Mouse (Mus musculus) liver, embryonic 14.5 days (tissue): ENCODE measurements around the gene Tcn2. TPM values are rescaled to one million over a fixed set of nuclear protein-coding genes. Genes with fewer than 3 reads are reported as not detected.

ENCODE experiments used
- ATAC-seq: fragments of 200-750 bp; cut with Nextera tagmentation; 2 replicates; pipeline ENCODE4 v1.8.0; 2017; ENCODE audit warnings: moderate number of reproducible peaks, mild to moderate bottlenecking, moderate library complexity; ENCODE audit not compliant: insufficient read depth
- DNase-seq, 3 experiments: peaks; one replicate each; pipeline ENCODE4 v3.0.0-alpha.2; 2012 to 2013; ENCODE audit warnings: low read depth in 3 of 3, low spot score in 3 of 3
- H3K27ac ChIP-seq: fragments of 300-500 bp; sonication (generic); 2 replicates; pipeline ENCODE4 v1.5.1; 2014; ENCODE audit warnings: moderate library complexity, mild to moderate bottlenecking, control low read depth, inconsistent platforms
- H3K27me3 ChIP-seq: fragments of 300-500 bp; sonication (generic); 2 replicates; pipeline ENCODE4 v1.6.1; 2014; ENCODE audit warnings: mild to moderate bottlenecking, low read length, moderate library complexity; ENCODE audit not compliant: control insufficient read depth, insufficient read depth
- H3K36me3 ChIP-seq: fragments of 300-500 bp; sonication (generic); replicated peaks from 2 replicates; pipeline ENCODE4 v1.6.1; 2014; ENCODE audit warnings: low read depth; ENCODE audit not compliant: control insufficient read depth, insufficient read depth
- H3K4me1 ChIP-seq, 2 experiments: fragments of 200-500 bp in 1 of 2; fragments of 300-500 bp in 1 of 2; sonication (generic) in 1 of 2; replicated peaks; 2 replicates each; pipeline ENCODE4 v1.6.1; 2012 to 2014; ENCODE audit warnings: antibody characterized with exemption in 1 of 2, inconsistent platforms in 1 of 2, low read length in 1 of 2; ENCODE audit not compliant: control insufficient read depth in 2 of 2, insufficient read depth in 2 of 2
- H3K4me2 ChIP-seq: fragments of 300-500 bp; sonication (generic); 2 replicates; pipeline ENCODE4 v1.6.1; 2014; ENCODE audit warnings: low read depth, mild to moderate bottlenecking, control low read depth, moderate library complexity
- H3K4me3 ChIP-seq, 2 experiments: fragments of 200-500 bp in 1 of 2; fragments of 300-500 bp in 1 of 2; sonication (generic) in 1 of 2; 2 replicates each; pipeline ENCODE4 v1.5.1; 2012 to 2014; ENCODE audit warnings: low read depth in 2 of 2, low read length in 2 of 2, mild to moderate bottlenecking in 2 of 2, control low read depth in 1 of 2, inconsistent platforms in 1 of 2, moderate library complexity in 1 of 2; ENCODE audit not compliant: insufficient read depth in 1 of 2
- H3K9ac ChIP-seq: fragments of 300-500 bp; sonication (generic); replicated peaks from 2 replicates; pipeline ENCODE4 v1.6.1; 2014; ENCODE audit warnings: mild to moderate bottlenecking, control low read depth, moderate library complexity
- H3K9me3 ChIP-seq: fragments of 300-500 bp; sonication (generic); 2 replicates; pipeline ENCODE4 v1.6.1; 2016; ENCODE audit warnings: low read length, mixed read lengths; ENCODE audit not compliant: control insufficient read depth
- CTCF ChIP-seq: IDR thresholded peaks from 2 replicates; pipeline ENCODE4 v1.5.1; 2016; ENCODE audit warnings: antibody characterized with exemption, low read depth, control low read depth
- EP300 ChIP-seq: IDR thresholded peaks from 2 replicates; pipeline ENCODE4 v1.6.1; 2016; ENCODE audit warnings: antibody characterized with exemption, low read depth
- WGBS: fragments of 180-500 bp; shearing (Covaris S2); extraction: QIAGEN DNeasy Blood & Tissue Kit; methylation state at CpG from one replicate; pipeline ENCODE4 v1.1.7; 2014; ENCODE audit not compliant: insufficient replicate concordance; 5-methylcytosine and 5-hydroxymethylcytosine counted together
- polyA plus RNA-seq, 2 experiments: library from polyadenylated mRNA; depleted of rRNA in 1 of 2; stranded (reverse) in 1 of 2; unstranded in 1 of 2; fragments of >200 nt; fragmentation: Nextera tagmentation in 1 of 2; extraction: Ambion mirVana in 1 of 2; gene quantifications; 2 replicates each; pipeline versions ENCODE4 v1.2.1 to v1.2.3; 2012 to 2014

The Tcn2 gene
- polyA plus RNA-seq, 2 experiments, result 14.6 to 16.3 TPM

DNA sequence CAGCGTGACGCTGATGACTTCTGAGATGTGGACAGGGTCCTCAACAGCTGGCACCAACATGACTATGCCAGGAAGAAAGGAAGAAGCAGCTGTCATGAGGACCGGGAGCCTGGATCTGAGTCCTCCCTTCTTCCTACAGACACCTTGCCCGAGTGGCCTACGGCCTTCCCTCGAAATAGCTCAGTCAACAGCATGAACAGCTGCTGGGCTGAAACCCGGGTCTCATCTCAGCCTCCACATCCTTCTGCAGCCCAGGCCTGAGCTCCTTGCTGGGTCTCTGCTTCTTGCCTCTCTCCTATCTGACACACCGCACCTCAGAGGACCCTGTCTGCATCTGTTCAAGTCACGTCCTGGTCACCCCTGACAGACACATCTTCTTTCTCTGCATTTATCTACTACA lies 9.8 kb downstream of the Tcn2 start:
- Histone ChIP-seq H3K4me3 (no peak overlapping the region), H3K36me3 (no peaks in the 10 kb centered on the region), H3K27me3 (no peaks in the 10 kb centered on the region), H3K9ac (no peak overlapping the region), H3K4me2 (no peak overlapping the region), H3K9me3 (no peaks in the 10 kb centered on the region), H3K27ac (no peak overlapping the region), H3K4me1 (no peaks in the 10 kb centered on the region)
- 77% methylated on average over 9 of the region's 9 CpGs for WGBS
- TF ChIP-seq EP300 (no peak), CTCF (no peak)
- DNase-seq (no peak), ATAC-seq (no peak)

DNA sequence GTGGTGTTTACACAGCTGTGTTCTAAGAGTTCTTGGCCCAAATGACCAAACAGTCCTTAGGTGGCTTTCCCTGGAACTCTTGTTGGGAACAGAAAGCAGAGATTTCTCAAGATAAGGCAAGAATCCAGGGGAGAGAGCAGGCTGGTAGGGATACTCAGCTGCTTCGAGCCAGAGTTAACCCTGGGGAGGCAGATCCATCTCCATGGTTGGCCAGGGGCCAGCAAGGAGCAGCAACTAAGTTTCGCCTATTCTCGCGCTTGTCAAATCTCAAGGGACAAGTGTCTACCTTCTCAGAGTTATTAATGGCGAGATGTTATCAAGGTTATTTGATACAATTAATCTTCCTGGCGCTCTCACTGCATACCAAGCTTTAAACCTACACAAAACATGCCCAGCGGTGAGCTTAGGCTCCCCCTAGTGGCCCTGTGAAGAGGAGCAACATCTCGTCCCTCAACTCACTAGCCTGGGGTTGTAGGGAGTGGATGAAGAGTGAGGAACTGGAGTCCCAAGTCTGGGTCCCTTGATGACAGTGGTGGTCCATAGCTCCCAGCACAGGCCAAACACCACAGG lies 10.6 kb downstream of the Tcn2 start:
- H3K27ac ChIP-seq, result no peak overlapping the region
- WGBS, result 29% methylated on average over 8 of the region's 8 CpGs
- H3K36me3 ChIP-seq, result no peaks in the 10 kb centered on the region
- H3K9me3 ChIP-seq, result no peaks in the 10 kb centered on the region
- no peaks in the 10 kb centered on the region for H3K4me1 ChIP-seq
- ATAC-seq (no peak), DNase-seq (peak in 2 of 3 experiments; percentile 25 to 26)
- no peak overlapping the region for H3K9ac ChIP-seq
- TF ChIP-seq CTCF (peak; percentile 86), EP300 (no peak)
- no peak overlapping the region for H3K4me3 ChIP-seq
- H3K27me3 ChIP-seq, result no peaks in the 10 kb centered on the region
- H3K4me2 ChIP-seq, result no peak overlapping the region

DNA sequence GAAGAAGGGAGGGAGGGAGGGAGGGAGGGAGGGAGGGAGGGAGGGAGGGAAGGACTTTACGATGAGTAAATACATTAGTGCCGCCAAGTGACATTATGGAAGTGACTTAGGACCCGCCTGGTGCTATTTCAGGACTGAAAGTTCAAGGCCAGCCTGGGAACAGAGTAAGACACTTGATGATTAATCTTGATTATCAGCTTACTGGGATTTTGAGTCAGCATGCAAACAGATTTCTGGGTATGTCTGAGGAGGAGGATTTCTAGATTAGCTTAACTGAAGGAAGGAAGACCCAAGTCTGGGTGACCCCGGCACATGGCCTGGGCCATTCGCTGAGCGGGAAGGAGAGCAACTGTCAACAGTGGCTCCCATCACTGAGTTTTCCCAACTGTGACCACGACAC lies 11.5 kb downstream of the Tcn2 start:
- no peak overlapping the region for H3K27ac ChIP-seq
- H3K36me3 ChIP-seq, result no peaks in the 10 kb centered on the region
- no peaks in the 10 kb centered on the region for H3K9me3 ChIP-seq
- H3K27me3 ChIP-seq, result no peaks in the 10 kb centered on the region
- no peak for DNase-seq
- TF ChIP-seq CTCF (no peak), EP300 (no peak)
- H3K9ac ChIP-seq, result no peak overlapping the region
- WGBS, result 82% methylated on average over 7 of the region's 7 CpGs
- ATAC-seq, result no peak
- H3K4me3 ChIP-seq, result no peak overlapping the region
- H3K4me2 ChIP-seq, result no peak overlapping the region
- no peaks in the 10 kb centered on the region for H3K4me1 ChIP-seq

DNA sequence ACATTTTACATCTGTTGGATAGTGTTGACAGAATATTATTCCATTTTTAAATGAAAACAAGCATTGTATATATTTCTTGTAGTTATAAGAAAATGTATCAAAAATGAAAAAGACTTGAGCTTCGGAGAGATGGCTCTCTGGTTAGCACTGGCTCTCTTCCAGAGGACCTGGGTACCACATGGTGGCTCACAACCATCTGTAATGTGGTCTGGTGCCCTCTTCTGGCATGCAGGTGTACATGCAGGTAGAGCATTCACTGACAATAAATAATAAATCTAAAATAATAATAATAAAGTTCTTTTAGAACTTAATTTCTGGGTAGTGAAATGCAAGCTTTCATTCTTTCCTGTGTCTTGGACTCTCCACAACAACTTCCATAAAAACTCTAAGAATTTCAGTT lies 13.2 kb downstream of the Tcn2 start:
- DNase-seq, result no peak
- no peaks in the 10 kb centered on the region for H3K9me3 ChIP-seq
- no peaks in the 10 kb centered on the region for H3K36me3 ChIP-seq
- WGBS, result 29% methylated on average over 1 of the region's 1 CpGs
- H3K4me2 ChIP-seq, result no peak overlapping the region
- H3K4me1 ChIP-seq, result peaks cover 4 to 6% of the 10 kb centered on the region in 2 experiments; a peak in 3 of 4 replicates
- H3K27me3 ChIP-seq, result peaks cover 7% of the 10 kb centered on the region
- peak; percentile 62 for TF ChIP-seq CTCF
- no peak for TF ChIP-seq EP300
- H3K4me3 ChIP-seq, result no peak overlapping the region
- no peak for ATAC-seq
- H3K9ac ChIP-seq, result no peak overlapping the region
- no peak overlapping the region for H3K27ac ChIP-seq

DNA sequence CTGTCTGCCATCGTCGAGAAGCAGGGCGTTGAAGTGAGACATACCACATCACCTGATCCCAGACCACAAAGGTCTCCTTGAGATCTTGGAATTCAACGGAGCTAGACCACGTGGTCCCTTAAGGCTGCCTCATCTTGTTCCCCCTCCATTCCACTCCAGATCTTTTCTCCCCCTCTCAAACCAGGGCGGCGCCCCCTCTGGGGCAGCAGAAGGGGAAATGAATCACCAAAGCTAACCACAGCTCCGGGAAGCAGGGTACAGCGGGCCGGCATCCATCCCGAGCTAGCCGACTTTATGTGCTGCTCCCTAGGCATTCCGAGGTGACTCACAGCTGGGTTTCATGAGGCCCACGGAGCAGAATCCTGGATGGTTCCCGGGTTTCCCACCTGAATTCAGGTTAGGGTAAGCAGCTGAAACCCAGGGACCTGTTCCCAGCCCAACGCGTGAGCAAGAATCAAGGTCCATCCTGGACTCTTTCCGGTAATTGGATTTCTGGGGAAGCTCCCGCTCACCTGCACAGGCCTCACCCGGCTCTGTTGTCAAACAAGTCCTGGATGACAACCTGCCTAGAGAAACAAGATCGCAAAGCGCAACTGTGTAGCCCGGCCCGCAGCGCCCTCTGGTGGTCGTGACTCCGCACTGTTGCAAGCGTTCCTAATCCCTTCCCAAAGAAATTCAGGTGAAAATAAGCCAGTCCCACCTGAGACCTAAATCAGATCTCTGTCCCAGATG lies 17.7 kb downstream of the Tcn2 start, which contains the start of gene Slc35e4:
Slc35e4 (minus strand) TSS at position 556 of the 732 bp plus-strand sequence.
- Histone ChIP-seq H3K4me1 (peaks cover 4 to 8% of the 10 kb centered on the region in 2 experiments; a peak in 3 of 4 replicates), H3K27ac (no peak within 1 kb of the TSS), H3K36me3 (no peaks in the 10 kb centered on the region), H3K4me3 (peak within 1 kb of the TSS; percentile 37 to 38), H3K27me3 (peaks cover 27% of the 10 kb centered on the region), H3K9ac (no peak within 1 kb of the TSS), H3K9me3 (no peaks in the 10 kb centered on the region), H3K4me2 (peak within 1 kb of the TSS; percentile 58)
- under 1% methylated on average over 28 of the region's 28 CpGs for WGBS
- ATAC-seq, result peak; percentile 32; the same call in 1 of the 2 replicates
- no peak for DNase-seq
- TF ChIP-seq EP300 (no peak), CTCF (peak; percentile 96)
